Mouse (Mus musculus) kidney, embryonic 15.5 days (tissue): ENCODE measurements around the gene Ctdsp2. TPM values are rescaled to one million over a fixed set of nuclear protein-coding genes. Genes with fewer than 3 reads are reported as not detected.

ENCODE experiments used
- ATAC-seq: fragments of 200-750 bp; cut with Nextera tagmentation; replicated peaks from 2 replicates; pipeline ENCODE4 v1.8.0; 2017; ENCODE audit warnings: moderate TSS enrichment; ENCODE audit not compliant: low FRiP score
- H3K27ac ChIP-seq: fragments of 300-500 bp; sonication (generic); 2 replicates; pipeline ENCODE4 v1.5.1; 2015; ENCODE audit warnings: mild to moderate bottlenecking, inconsistent platforms
- H3K27me3 ChIP-seq: fragments of 300-500 bp; sonication (generic); 2 replicates; pipeline ENCODE4 v1.6.1; 2015; ENCODE audit warnings: inconsistent platforms
- H3K36me3 ChIP-seq: fragments of 300-500 bp; sonication (generic); 2 replicates; pipeline ENCODE4 v1.6.1; 2015; ENCODE audit warnings: inconsistent platforms
- H3K4me1 ChIP-seq: fragments of 300-500 bp; sonication (generic); 2 replicates; pipeline ENCODE4 v1.6.1; 2015; ENCODE audit warnings: inconsistent platforms
- H3K4me2 ChIP-seq: fragments of 300-500 bp; sonication (generic); 2 replicates; pipeline ENCODE4 v1.6.1; 2015; ENCODE audit warnings: moderate library complexity, mild to moderate bottlenecking, inconsistent platforms
- H3K4me3 ChIP-seq: fragments of 300-500 bp; sonication (generic); replicated peaks from 2 replicates; pipeline ENCODE4 v1.5.1; 2015; ENCODE audit warnings: mild to moderate bottlenecking, inconsistent platforms
- H3K9ac ChIP-seq: fragments of 300-500 bp; sonication (generic); 2 replicates; pipeline ENCODE4 v1.6.1; 2015; ENCODE audit warnings: mild to moderate bottlenecking, inconsistent platforms
- H3K9me3 ChIP-seq: fragments of 300-500 bp; sonication (generic); replicated peaks from 2 replicates; pipeline ENCODE4 v1.6.1; 2016; ENCODE audit warnings: inconsistent platforms
- WGBS: fragments of 180-500 bp; shearing (Covaris S2); methylation state at CpG from one replicate; pipeline ENCODE4 v1.1.7; 2015; ENCODE audit warnings: mixed read lengths; 5-methylcytosine and 5-hydroxymethylcytosine counted together
- polyA plus RNA-seq: library from polyadenylated mRNA; unstranded; fragments of >200 nt; fragmentation: Nextera tagmentation; extraction: Ambion mirVana; gene quantifications from 2 replicates; pipeline ENCODE4 v1.2.1, GENCODE M21; 2015

Ctdsp2 gene
- polyA plus RNA-seq, 1 experiment from 2014 or later = 73.2 TPM

DNA sequence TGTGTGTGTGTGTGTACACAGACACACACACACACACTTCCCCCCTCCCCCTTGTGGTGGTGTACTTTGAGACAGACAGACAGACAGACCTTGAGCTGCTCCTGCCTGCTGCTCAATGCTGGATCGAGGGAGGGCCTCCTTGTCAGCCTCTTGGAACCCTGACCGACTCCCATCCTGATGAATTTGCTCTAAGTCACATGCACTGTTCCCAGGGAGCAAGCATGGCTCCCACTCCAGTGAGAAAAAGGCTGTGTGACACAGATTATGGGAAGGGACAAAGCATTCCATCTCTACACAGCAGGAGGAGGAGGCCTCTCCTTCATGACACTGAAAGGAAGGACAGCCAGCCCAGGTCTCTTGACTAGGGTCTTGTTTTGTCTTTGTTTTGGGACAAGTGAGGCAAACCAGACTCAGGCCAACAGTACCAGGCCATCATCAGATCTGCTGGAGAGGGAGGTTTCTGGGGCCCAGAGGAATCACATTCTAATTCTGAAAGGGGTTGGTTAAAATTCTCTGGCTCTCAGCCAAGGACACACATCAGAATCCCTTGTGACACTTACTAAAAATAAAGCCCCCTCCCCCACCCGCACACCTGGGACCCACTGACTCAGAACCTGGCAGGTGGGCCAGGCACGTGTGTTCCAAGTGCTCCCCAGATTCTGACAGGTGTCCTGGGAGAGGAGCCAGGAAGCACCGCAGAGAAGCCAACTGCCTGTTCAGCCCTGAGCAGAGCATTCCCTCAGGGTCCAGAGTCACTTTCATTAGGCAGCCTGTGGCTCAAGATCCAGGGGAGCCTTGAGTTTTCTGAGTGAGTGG is 5.9 kb downstream of the Ctdsp2 start:
- 30% methylated on average over 5 of the region's 5 CpGs for whole genome bisulfite sequencing

DNA sequence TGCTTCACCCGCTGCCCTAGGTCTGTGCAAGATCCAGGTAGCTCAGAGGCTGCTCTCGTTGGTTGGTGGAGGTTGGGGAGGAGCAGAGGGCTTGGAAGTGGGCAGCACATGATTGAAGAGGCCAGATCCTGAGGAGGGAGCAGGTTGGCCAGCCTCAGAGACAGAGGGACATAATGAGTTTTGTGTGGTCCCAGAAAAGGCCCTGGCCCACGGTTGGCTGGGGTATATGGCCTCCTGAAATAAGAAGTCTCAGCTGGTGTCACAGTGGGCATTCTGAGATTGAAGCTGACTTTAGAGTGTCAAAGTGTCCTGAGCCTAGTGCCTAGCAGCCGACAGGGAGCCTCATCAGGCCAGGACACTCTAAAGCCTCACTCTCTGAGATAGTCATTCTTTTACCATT is 6.6 kb downstream of the Ctdsp2 start:
- Histone ChIP-seq H3K9ac (no peak overlapping the region), H3K4me3 (no peak overlapping the region), H3K4me2 (peak overlapping the region; percentile 90; the same call in 1 of the 2 replicates), H3K9me3 (no peaks in the 10 kb centered on the region), H3K36me3 (peaks cover 7% of the 10 kb centered on the region; the same call in 1 of the 2 replicates), H3K4me1 (peaks cover 97% of the 10 kb centered on the region), H3K27me3 (no peaks in the 10 kb centered on the region), H3K27ac (peak overlapping the region; percentile 87)
- no peak for ATAC-seq
- 72% methylated on average over 4 of the region's 4 CpGs for WGBS

More for the DNA sequence above, 5.9 kb downstream of the Ctdsp2 start:
- peak overlapping the region; percentile 11; the same call in 1 of the 2 replicates for H3K9ac ChIP-seq
- peaks cover 7% of the 10 kb centered on the region; the same call in 1 of the 2 replicates for H3K36me3 ChIP-seq
- ATAC-seq = no peak
- peak overlapping the region; percentile 90 for H3K4me2 ChIP-seq
- peak overlapping the region; percentile 87 for H3K27ac ChIP-seq
- no peaks in the 10 kb centered on the region for H3K27me3 ChIP-seq
- 0 out of 2 replicates have a peak overlapping the region, but pooled peaks have one; percentile 90 for H3K4me3 ChIP-seq
- no peaks in the 10 kb centered on the region for H3K9me3 ChIP-seq
- H3K4me1 ChIP-seq = peaks cover 90% of the 10 kb centered on the region

DNA sequence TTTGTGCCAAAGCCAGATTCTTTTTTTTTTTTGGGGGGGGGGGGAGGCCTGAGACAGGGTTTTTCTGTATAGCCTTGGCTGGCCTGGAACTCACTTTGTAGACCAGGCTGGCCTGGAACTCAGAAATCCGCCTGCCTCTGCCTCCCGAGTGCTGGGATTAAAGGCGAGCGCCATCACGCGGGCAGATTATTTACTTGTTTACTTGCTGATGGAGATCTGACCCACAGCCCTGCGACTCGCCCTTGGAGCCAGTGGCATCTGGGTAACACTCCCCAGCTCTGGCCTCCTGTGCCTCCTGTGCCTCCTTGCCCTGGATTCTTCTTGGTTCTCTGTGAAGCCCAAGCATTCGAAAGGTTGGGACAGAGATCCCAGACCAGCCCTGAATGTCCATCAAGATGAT is 7.1 kb downstream of the Ctdsp2 start:
- Histone ChIP-seq H3K27ac (peak overlapping the region; percentile 87), H3K9me3 (no peaks in the 10 kb centered on the region), H3K36me3 (peaks cover 7% of the 10 kb centered on the region; the same call in 1 of the 2 replicates), H3K4me2 (peak overlapping the region; percentile 7; the same call in 1 of the 2 replicates), H3K27me3 (no peaks in the 10 kb centered on the region), H3K9ac (no peak overlapping the region), H3K4me1 (peaks cover 99% of the 10 kb centered on the region), H3K4me3 (no peak overlapping the region)
- WGBS = 86% methylated on average over 9 of the region's 9 CpGs
- no peak for ATAC-seq

DNA sequence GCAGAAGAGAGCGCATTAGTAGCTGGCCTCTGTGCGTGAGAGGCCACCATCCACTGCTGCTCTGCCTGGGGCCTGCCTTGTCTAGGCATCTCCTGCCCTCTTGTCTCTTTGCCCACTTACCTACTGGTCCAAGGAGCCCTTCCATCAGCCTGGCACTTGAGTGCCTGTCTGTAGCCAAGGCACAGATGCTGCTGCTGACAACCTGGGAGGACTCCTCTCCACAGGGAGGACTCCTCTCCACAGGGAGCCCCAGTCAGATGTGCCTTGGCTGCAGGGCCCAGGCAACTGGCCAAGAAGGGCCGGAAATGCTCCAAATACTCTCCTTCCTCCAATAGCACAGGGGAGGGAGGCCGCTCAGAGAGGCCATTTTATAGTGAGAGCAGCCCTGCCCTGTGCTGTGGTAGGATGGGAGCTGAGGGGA is 8.0 kb downstream of the Ctdsp2 start:
- no peaks in the 10 kb centered on the region for H3K27me3 ChIP-seq
- peak; percentile 73 for ATAC-seq
- H3K27ac ChIP-seq = peak overlapping the region; percentile 87
- peaks cover 98% of the 10 kb centered on the region for H3K4me1 ChIP-seq
- H3K4me3 ChIP-seq = peak overlapping the region; percentile 8; the same call in 1 of the 2 replicates
- H3K36me3 ChIP-seq = peaks cover 16% of the 10 kb centered on the region
- peak overlapping the region; percentile 44 for H3K4me2 ChIP-seq
- no peak overlapping the region for H3K9ac ChIP-seq
- WGBS = 46% methylated on average over 4 of the region's 4 CpGs
- H3K9me3 ChIP-seq = no peaks in the 10 kb centered on the region

DNA sequence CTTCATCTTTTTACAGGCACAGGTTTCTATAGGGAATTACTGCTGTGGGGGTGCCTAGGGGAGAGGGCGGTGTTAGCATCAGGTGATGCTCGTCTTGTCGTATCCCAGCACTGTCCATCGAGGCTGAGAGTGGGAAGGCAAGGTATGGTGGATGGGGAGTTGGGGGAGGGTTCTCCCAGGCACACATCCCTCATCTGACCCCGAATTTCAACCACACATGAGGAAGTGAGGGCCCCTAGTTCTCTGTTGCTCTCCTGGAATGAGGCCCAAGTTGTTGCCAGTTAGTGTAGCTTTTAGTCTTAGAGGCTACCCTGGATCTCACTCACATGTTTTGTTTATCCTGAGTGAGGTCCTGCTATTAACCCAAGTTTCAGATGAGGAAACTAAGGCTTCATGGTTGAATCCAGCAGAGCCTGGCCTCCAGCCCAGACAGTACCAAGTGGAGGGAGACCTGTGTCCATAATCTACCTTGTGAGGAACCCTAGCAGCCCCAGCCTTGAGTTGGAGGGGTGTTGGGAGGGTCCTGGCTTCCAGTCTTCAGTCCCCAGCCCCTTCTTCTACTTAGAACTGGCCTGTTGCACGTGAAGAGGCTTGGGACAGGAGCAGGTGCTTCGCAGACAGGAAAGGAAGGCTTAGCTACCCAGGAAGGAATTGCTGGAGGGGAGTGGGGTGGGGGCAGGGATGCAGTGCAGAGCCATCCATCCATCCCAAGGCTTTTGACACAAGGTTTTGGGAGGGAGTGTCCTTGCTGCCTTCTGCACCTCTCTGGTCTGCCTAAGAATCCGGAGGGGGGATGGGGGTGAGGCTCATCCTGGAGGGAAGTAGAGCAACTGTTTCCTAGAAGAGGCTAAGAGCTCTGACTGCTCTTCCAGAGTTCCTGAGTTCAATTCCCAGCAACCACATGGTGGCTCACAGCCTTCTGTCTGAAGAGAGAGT is 8.9 kb downstream of the Ctdsp2 start:
- WGBS = 55% methylated on average over 8 of the region's 8 CpGs
- H3K36me3 ChIP-seq = peaks cover 25% of the 10 kb centered on the region
- peak overlapping the region; percentile 8; the same call in 1 of the 2 replicates for H3K4me3 ChIP-seq
- 0 out of 2 replicates have a peak overlapping the region, but pooled peaks have one; percentile 14 for H3K9ac ChIP-seq
- H3K4me2 ChIP-seq = peak overlapping the region; percentile 44
- H3K9me3 ChIP-seq = no peaks in the 10 kb centered on the region
- H3K27ac ChIP-seq = peak overlapping the region; percentile 87
- no peak for ATAC-seq
- peaks cover 89% of the 10 kb centered on the region for H3K4me1 ChIP-seq
- no peaks in the 10 kb centered on the region for H3K27me3 ChIP-seq

DNA sequence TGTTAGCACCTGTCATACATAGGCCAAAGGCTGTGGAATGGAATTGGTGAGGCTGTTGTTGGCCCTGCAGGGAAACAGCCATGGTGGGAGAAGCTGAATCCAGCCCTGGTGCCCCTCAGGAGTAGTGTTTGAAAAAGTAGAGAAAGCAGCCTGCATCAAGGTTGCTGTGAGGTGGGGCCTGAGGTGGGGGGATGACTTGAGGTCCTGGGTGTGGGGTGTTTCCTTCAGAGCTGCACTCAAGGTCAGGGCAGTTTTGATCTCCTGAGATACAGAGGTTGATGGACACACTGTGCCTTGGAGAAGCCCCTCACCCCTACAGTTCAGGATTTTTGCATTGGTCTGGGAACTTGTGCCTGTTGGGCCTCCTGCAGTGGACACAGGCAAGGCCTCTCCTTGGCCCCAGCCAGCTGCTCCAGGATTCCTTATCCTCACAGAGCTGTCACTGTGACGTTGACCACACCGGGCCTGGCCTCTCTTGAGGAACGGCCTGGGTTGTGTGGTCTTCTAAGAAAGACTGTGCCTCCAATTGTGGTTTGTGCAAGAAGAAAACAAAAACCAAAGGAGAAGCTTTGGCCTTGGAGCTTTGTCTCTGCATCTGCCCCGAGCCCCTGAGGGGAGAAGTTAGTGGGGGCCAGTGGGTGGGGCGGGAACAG is 10.1 kb downstream of the Ctdsp2 start:
- Histone ChIP-seq H3K4me2 (0 out of 2 replicates have a peak overlapping the region, but pooled peaks have one; percentile 1), H3K4me3 (no peak overlapping the region), H3K27me3 (no peaks in the 10 kb centered on the region), H3K9ac (0 out of 2 replicates have a peak overlapping the region, but pooled peaks have one; percentile 21), H3K9me3 (no peaks in the 10 kb centered on the region), H3K27ac (peak overlapping the region; percentile 87), H3K4me1 (peaks cover 77% of the 10 kb centered on the region), H3K36me3 (peaks cover 37% of the 10 kb centered on the region)
- no peak for ATAC-seq
- 62% methylated on average over 5 of the region's 5 CpGs for WGBS

DNA sequence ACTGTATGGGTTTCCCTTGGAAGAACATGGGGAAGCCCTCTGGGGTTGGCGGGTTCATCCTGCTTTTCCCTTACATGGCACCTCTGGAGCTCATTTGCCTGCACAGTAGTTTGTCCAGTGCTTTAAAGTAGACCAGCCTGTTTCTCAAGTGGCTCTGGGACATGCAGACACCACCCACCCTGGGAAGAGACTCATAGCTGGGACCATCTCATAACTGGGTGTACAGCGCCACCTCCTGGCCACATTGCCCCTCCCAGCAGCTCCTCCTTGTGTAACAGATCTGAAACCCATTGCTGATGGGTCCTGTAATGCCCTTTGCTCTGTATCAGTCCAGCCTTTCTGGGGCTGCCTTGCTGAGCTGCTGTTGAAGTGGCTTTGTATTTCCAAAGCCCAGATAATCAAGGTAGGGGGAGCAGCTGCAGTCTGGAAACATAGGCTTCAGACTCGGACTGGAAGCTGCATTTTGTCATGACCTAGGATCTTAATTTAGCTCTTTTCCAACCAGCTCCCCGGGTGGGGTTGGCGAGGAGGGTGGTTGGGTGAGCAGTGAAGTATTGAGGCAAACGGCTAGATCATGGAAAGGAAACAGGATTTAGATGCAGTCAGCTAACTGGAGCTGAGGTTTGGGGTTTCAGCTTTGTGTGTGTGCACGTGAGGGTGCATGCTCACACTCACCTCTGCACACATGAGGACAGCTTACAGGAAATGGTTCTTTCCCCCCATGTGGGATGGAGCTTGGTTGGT is 12.0 kb downstream of the Ctdsp2 start:
- Histone ChIP-seq H3K9ac (no peak overlapping the region), H3K4me2 (no peak overlapping the region), H3K9me3 (no peaks in the 10 kb centered on the region), H3K4me3 (no peak overlapping the region), H3K27me3 (no peaks in the 10 kb centered on the region), H3K36me3 (peaks cover 55% of the 10 kb centered on the region), H3K4me1 (peaks cover 59% of the 10 kb centered on the region), H3K27ac (0 out of 2 replicates have a peak overlapping the region, but pooled peaks have one; percentile 45)
- ATAC-seq = peak; percentile 37
- 52% methylated on average over 7 of the region's 7 CpGs for WGBS

DNA sequence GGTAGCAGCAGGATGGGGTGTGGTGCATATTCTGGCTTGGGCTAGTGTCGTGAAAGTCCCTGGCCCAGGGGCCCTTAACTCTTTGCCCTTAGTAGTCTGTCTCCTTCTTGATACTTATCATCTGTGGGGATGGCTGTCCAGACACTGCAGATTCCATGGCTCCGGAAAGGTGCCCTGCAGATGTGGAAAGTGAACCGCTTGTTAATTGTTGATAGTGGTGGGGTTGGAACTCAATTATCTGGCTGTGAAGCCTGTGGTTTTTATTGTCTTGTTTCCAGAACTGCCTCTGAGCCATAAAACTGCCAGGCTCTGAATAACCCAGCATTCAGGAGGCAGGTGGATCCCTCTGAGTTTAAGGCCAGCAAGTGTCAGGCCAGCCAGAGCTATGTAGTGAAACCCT is 13.2 kb downstream of the Ctdsp2 start:
- Histone ChIP-seq H3K4me1 (peaks cover 47% of the 10 kb centered on the region), H3K36me3 (peaks cover 64% of the 10 kb centered on the region), H3K9ac (no peak overlapping the region), H3K9me3 (no peaks in the 10 kb centered on the region), H3K27ac (no peak overlapping the region), H3K27me3 (no peaks in the 10 kb centered on the region), H3K4me2 (no peak overlapping the region), H3K4me3 (no peak overlapping the region)
- ATAC-seq = no peak
- 49% methylated on average over 3 of the region's 3 CpGs for WGBS

DNA sequence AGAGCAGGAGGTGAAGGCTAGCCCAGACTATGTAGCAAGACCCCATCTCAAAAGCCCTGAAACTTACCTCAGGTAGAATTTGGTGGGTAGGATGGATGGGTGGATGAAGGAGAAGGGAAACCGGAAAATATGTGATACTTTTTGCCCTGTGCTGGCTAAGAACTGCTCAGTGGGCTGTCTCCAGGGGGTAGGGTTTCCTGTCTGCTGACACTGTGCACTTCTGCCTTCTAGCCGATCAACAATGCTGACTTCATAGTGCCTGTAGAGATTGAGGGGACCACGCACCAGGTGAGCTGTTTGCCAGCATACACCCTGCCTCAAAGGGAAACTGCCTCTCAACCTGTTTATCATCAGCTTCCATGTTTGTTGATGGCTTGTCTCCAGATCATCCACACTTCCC is 15.1 kb downstream of the Ctdsp2 start:
- H3K9ac ChIP-seq = no peak overlapping the region
- no peaks in the 10 kb centered on the region for H3K9me3 ChIP-seq
- no peak overlapping the region for H3K4me2 ChIP-seq
- H3K27ac ChIP-seq = no peak overlapping the region
- peaks cover 75% of the 10 kb centered on the region for H3K36me3 ChIP-seq
- no peak for ATAC-seq
- no peaks in the 10 kb centered on the region for H3K27me3 ChIP-seq
- H3K4me1 ChIP-seq = peaks cover 32% of the 10 kb centered on the region
- 80% methylated on average over 3 of the region's 3 CpGs for WGBS
- no peak overlapping the region for H3K4me3 ChIP-seq

DNA sequence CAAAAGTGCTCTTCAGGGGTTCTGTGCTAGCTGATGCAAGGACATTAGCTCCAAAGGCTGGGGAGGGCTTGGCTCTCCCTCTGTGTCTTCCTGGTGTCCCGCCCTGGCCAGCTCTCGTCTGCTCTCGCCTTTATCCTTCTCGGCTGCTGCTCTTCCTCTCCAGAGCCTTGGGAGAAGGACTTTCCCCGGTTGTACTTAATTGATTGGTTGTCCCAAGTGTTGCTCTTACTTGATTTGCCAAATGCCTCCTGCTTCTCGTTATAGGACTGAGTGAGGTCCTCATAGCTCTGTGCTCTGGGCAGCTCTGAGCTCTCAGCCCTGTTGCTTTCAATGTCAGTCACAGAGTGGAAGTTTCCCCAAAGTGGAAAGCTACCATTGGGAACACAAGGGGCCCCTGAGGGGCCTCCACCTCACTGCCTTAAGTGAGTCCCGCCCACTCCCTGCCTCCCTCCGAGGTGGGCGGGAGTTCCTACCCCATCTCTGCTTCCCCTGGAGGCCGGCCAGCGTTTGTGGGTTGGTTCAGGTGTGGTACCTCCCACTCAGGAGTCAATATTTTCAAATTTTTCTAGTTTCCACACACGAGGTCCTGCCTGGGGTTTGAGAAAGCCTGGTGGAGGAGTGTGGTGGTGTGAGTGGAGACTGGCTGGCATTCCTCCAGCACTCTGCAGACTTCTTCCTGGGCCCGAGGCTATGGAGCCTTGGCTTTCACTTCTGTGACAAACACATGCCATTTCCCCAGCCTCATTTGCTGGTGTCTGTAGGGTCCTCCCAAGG is 19.0 kb downstream of the Ctdsp2 start:
- peaks cover 4% of the 10 kb centered on the region; the same call in 1 of the 2 replicates for H3K4me1 ChIP-seq
- WGBS = 64% methylated on average over 13 of the region's 13 CpGs
- H3K36me3 ChIP-seq = peaks cover 75% of the 10 kb centered on the region
- H3K27ac ChIP-seq = no peak overlapping the region
- H3K4me2 ChIP-seq = no peak overlapping the region
- no peaks in the 10 kb centered on the region for H3K27me3 ChIP-seq
- no peak overlapping the region for H3K9ac ChIP-seq
- H3K9me3 ChIP-seq = no peaks in the 10 kb centered on the region
- no peak for ATAC-seq
- no peak overlapping the region for H3K4me3 ChIP-seq
